Mouse (Mus musculus): ENCODE results near the gene Hsd3b7.

DNA sequence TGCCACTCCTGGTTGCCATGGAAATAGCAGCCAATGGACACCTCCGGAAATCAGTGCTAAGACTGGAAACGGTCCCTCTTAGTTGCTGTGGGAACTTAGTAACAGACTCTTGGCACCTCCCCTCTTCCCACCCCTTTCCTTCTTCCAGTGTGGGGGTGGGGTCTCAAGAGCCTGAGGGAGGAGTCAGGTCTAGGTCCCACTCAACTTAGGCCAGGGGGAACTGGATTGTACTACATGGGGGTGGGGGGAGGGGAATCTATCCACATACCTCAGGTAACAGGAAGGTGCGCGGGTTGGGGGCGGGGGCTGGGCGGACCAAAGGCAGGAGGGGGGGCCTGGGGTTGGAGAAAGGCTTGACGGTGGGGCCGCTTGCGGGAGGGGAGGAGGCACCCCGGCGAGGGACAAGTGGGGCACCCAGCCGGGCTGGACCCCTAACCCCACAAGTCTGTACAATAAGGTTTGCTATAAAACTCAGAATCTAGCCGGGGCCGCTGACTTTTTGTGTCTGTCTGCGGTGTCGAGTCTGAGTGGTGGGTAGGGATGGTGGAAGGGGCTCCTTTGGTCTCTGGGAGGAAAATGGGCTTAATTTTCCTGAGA is 31.3 kb upstream of the Hsd3b7 start:
- TF ChIP-seq CTCF (IDR thresholded peaks at IDR 0.05), result no peak
- TF ChIP-seq EP300 (IDR thresholded peaks at IDR 0.05), result peak; percentile 17; the same call in 1 of the 2 replicates
